15 mouse cellular contexts compared by ENCODE assay signal in genomic region chr3:119947126-119947525, GRCm38 (mm10).
DNase-seq lines count a peak whose midpoint lies in the region; ATAC-seq and TF ChIP-seq lines count a peak whose summit lies in the region.
"Had no signal": no experiment of that assay in that cellular context is flagged by ENCODE, and none has a peak within 500 bp of the region (broad histone marks: within the 10 kb centered on the region; RNA-seq: fewer than 3 reads in every experiment).

No protein-coding gene starts in this region.

- H3K9me3 ChIP-seq in forebrain, embryonic 10.5 days, result no peaks in the 10 kb centered on the region
- no peaks in the 10 kb centered on the region for H3K9me3 ChIP-seq in forebrain, postnatal 0 days (ENCODE audit: low read length)
- H3K9me3 ChIP-seq in forebrain, embryonic 14.5 days (replicated peaks; ENCODE audit: control insufficient read depth, low read length), result no peaks in the 10 kb centered on the region
- H3K9me3 ChIP-seq in midbrain, embryonic 12.5 days, result no peaks in the 10 kb centered on the region
- no peaks in the 10 kb centered on the region for H3K9me3 ChIP-seq in heart, embryonic 11.5 days (replicated peaks; ENCODE audit: control insufficient read depth, low read length)
- H3K9me3 ChIP-seq: embryonic facial prominence, embryonic 13.5 days; limb, embryonic 13.5 days had no signal

- no peak overlapping the region for H3K9ac ChIP-seq in forebrain, postnatal 0 days
- H3K9ac ChIP-seq in forebrain, embryonic 14.5 days (ENCODE audit: low read length), result no peak overlapping the region
- no peak overlapping the region for H3K9ac ChIP-seq in midbrain, embryonic 12.5 days (replicated peaks)
- H3K9ac ChIP-seq in heart, embryonic 11.5 days (ENCODE audit: low read depth, low read length), result no peak overlapping the region
- H3K9ac ChIP-seq: embryonic facial prominence, embryonic 13.5 days; limb, embryonic 13.5 days; lung, embryonic 14.5 days had no signal

- H3K4me2 ChIP-seq in forebrain, postnatal 0 days (ENCODE audit: low read depth), result no peak overlapping the region
- H3K4me2 ChIP-seq in forebrain, embryonic 14.5 days (ENCODE audit: low read length), result no peak overlapping the region
- H3K4me2 ChIP-seq in midbrain, embryonic 12.5 days (replicated peaks), result no peak overlapping the region
- H3K4me2 ChIP-seq in heart, embryonic 11.5 days, result no peak overlapping the region
- H3K4me2 ChIP-seq: embryonic facial prominence, embryonic 13.5 days; limb, embryonic 13.5 days; lung, embryonic 14.5 days had no signal

- 20% methylated on average over 4 of the region's 4 CpGs for WGBS in forebrain, embryonic 10.5 days
- WGBS in forebrain, postnatal 0 days, result 11% methylated on average over 4 of the region's 4 CpGs
- 10% methylated on average over 4 of the region's 4 CpGs for WGBS in forebrain, embryonic 14.5 days
- WGBS in midbrain, embryonic 12.5 days, result 18% methylated on average over 4 of the region's 4 CpGs
- WGBS in heart, embryonic 11.5 days (ENCODE audit: insufficient replicate concordance), result 66% methylated on average over 4 of the region's 4 CpGs

- no peak for TF ChIP-seq CTCF in forebrain, postnatal 0 days (IDR thresholded peaks at IDR 0.05; ENCODE audit: low read depth)
- TF ChIP-seq CTCF in left cerebral cortex, adult 2 months (IDR thresholded peaks at IDR 0.05), result no peak

- H3K36me3 ChIP-seq in forebrain, embryonic 10.5 days (replicated peaks), result no peaks in the 10 kb centered on the region
- no peaks in the 10 kb centered on the region for H3K36me3 ChIP-seq in forebrain, postnatal 0 days (ENCODE audit: insufficient read depth)
- no peaks in the 10 kb centered on the region for H3K36me3 ChIP-seq in forebrain, embryonic 14.5 days (ENCODE audit: control insufficient read depth, insufficient read depth, low read length)
- no peaks in the 10 kb centered on the region for H3K36me3 ChIP-seq in midbrain, embryonic 12.5 days
- no peaks in the 10 kb centered on the region for H3K36me3 ChIP-seq in heart, embryonic 11.5 days (ENCODE audit: control insufficient read depth, insufficient read depth, low read length)
- H3K36me3 ChIP-seq: embryonic facial prominence, embryonic 13.5 days; limb, embryonic 13.5 days had no signal

- H3K4me1 ChIP-seq in forebrain, embryonic 10.5 days, result peaks cover 61% of the 10 kb centered on the region
- H3K4me1 ChIP-seq in forebrain, postnatal 0 days (ENCODE audit: insufficient read depth), result 0 out of 2 replicates have a peak, but pooled peaks cover 3% of the 10 kb centered on the region
- peaks cover 28% of the 10 kb centered on the region for H3K4me1 ChIP-seq in forebrain, embryonic 14.5 days (ENCODE audit: control insufficient read depth, insufficient read depth, low read length)
- peaks cover 36% of the 10 kb centered on the region for H3K4me1 ChIP-seq in midbrain, embryonic 12.5 days
- no peaks in the 10 kb centered on the region; the same call in 1 of the 2 replicates for H3K4me1 ChIP-seq in heart, embryonic 11.5 days (ENCODE audit: control insufficient read depth, insufficient read depth, low read length)

- H3K27me3 ChIP-seq in forebrain, embryonic 10.5 days (ENCODE audit: poor library complexity, severe bottlenecking), result no peaks in the 10 kb centered on the region
- no peaks in the 10 kb centered on the region for H3K27me3 ChIP-seq in forebrain, postnatal 0 days (ENCODE audit: insufficient read depth, low read length)
- no peaks in the 10 kb centered on the region for H3K27me3 ChIP-seq in forebrain, embryonic 14.5 days (replicated peaks; ENCODE audit: control insufficient read depth, insufficient read depth, low read length)
- no peaks in the 10 kb centered on the region for H3K27me3 ChIP-seq in midbrain, embryonic 12.5 days
- no peaks in the 10 kb centered on the region for H3K27me3 ChIP-seq in heart, embryonic 11.5 days (ENCODE audit: control insufficient read depth, insufficient read depth, low read length)
- H3K27me3 ChIP-seq: embryonic facial prominence, embryonic 13.5 days; limb, embryonic 13.5 days had no signal

- no peak for ATAC-seq in forebrain, postnatal 0 days
- ATAC-seq in forebrain, embryonic 14.5 days, result peak; percentile 64
- peak; percentile 45 for ATAC-seq in midbrain, embryonic 12.5 days (ENCODE audit: low FRiP score, low read depth)
- no peak for ATAC-seq in heart, embryonic 11.5 days (replicated peaks; ENCODE audit: insufficient number of reproducible peaks, low FRiP score, low TSS enrichment)
- ATAC-seq: intestine, postnatal 0 days had no signal

- DNase-seq in forebrain, embryonic 10.5 days (ENCODE audit: extremely low spot score, low spot score), result peak; percentile 39
- DNase-seq in forebrain, postnatal 0 days, result no peak
- peak; percentile 14 for DNase-seq in ES-CJ7 (ENCODE audit: low read depth, low spot score)
- DNase-seq in forebrain, embryonic 14.5 days (ENCODE audit: low spot score), result peak; percentile 76
- DNase-seq in left cerebral cortex, adult 2 months (ENCODE audit: extremely low spot score in 1 of 2, low spot score in 2 of 2), result no peak
- no peak for DNase-seq in cerebellum, postnatal 25 days
- DNase-seq: B cell, adult 2 months; cerebellum, adult 8-10 months; lung, embryonic 14.5 days; thymus, postnatal 4 days had no signal

- peak overlapping the region; percentile 83 for H3K27ac ChIP-seq in forebrain, embryonic 10.5 days
- no peak overlapping the region for H3K27ac ChIP-seq in forebrain, postnatal 0 days (ENCODE audit: low read depth, low read length)
- 0 out of 2 replicates have a peak overlapping the region, but pooled peaks have one; percentile 14 for H3K27ac ChIP-seq in forebrain, embryonic 14.5 days (ENCODE audit: low read depth, low read length)
- no peak overlapping the region for H3K27ac ChIP-seq in midbrain, embryonic 12.5 days (replicated peaks)
- H3K27ac ChIP-seq in heart, embryonic 11.5 days (ENCODE audit: low read depth, low read length), result no peak overlapping the region
- H3K27ac ChIP-seq in left cerebral cortex, adult 2 months, result no peak overlapping the region
- H3K27ac ChIP-seq: embryonic facial prominence, embryonic 13.5 days; limb, embryonic 13.5 days had no signal

- intact Hi-C loops in left cerebral cortex, adult 2 months (cut with DNase I), result no loop called here

- H3K4me3 ChIP-seq in forebrain, embryonic 10.5 days, result no peak overlapping the region
- H3K4me3 ChIP-seq in forebrain, postnatal 0 days (ENCODE audit: low read depth, low read length), result no peak overlapping the region
- H3K4me3 ChIP-seq in forebrain, embryonic 14.5 days (ENCODE audit: low read depth, low read length), result no peak overlapping the region
- no peak overlapping the region for H3K4me3 ChIP-seq in midbrain, embryonic 12.5 days
- H3K4me3 ChIP-seq in heart, embryonic 11.5 days (ENCODE audit: low read depth, low read length), result no peak overlapping the region
- H3K4me3 ChIP-seq in left cerebral cortex, adult 2 months, result no peak overlapping the region
- H3K4me3 ChIP-seq: embryonic facial prominence, embryonic 13.5 days; limb, embryonic 13.5 days had no signal

Comparison
In these comparisons a context has a peak if more than half of its experiments do, and no peak if none do; other contexts are left out.
1. DNase-seq: peak in forebrain, embryonic 10.5 days (single experiment), ES-CJ7 (single experiment) and forebrain, embryonic 14.5 days (single experiment); none in forebrain, postnatal 0 days (single experiment), left cerebral cortex, adult 2 months (0 of 2) and cerebellum, postnatal 25 days (0 of 2).
2. H3K27ac ChIP-seq: peak in forebrain, embryonic 10.5 days (single experiment) and forebrain, embryonic 14.5 days (single experiment); none in forebrain, postnatal 0 days (single experiment), midbrain, embryonic 12.5 days (single experiment), heart, embryonic 11.5 days (single experiment) and left cerebral cortex, adult 2 months (single experiment).
3. ATAC-seq: peak in forebrain, embryonic 14.5 days (single experiment) and midbrain, embryonic 12.5 days (single experiment); none in forebrain, postnatal 0 days (single experiment) and heart, embryonic 11.5 days (single experiment).